Mouse (Mus musculus) liver, embryonic 14.5 days (tissue): ENCODE measurements at regions not wholly inside any gene's neighbourhood (a gene's known extent, or its start where the extent isn't known, plus 50 kb on each side); places are given as distances from the start of the nearest gene placed in this dataset.

ENCODE experiments used
- CTCF ChIP-seq: IDR thresholded peaks from 2 replicates; pipeline ENCODE4 v1.5.1; 2016; ENCODE audit warnings: antibody characterized with exemption, low read depth, control low read depth
- EP300 ChIP-seq: IDR thresholded peaks from 2 replicates; pipeline ENCODE4 v1.6.1; 2016; ENCODE audit warnings: antibody characterized with exemption, low read depth

GRCm38 (mm10) chr10:39267236-39267635 is 101.4 kb upstream of the Fyn start:
- no peak for TF ChIP-seq CTCF
- no peak for TF ChIP-seq EP300
